Mouse (Mus musculus) frontal cortex, postnatal 36 days (tissue): ENCODE data around the gene Cyren.
A peak's percentile ranks its signal among the peaks of the same experiment; 100 is the strongest.

ENCODE experiments used
- DNase-seq, 2 experiments: peaks; one replicate each; pipeline ENCODE4 v3.0.0; 2022; ENCODE audit warnings: low spot score in 2 of 2

Gene Cyren

DNA sequence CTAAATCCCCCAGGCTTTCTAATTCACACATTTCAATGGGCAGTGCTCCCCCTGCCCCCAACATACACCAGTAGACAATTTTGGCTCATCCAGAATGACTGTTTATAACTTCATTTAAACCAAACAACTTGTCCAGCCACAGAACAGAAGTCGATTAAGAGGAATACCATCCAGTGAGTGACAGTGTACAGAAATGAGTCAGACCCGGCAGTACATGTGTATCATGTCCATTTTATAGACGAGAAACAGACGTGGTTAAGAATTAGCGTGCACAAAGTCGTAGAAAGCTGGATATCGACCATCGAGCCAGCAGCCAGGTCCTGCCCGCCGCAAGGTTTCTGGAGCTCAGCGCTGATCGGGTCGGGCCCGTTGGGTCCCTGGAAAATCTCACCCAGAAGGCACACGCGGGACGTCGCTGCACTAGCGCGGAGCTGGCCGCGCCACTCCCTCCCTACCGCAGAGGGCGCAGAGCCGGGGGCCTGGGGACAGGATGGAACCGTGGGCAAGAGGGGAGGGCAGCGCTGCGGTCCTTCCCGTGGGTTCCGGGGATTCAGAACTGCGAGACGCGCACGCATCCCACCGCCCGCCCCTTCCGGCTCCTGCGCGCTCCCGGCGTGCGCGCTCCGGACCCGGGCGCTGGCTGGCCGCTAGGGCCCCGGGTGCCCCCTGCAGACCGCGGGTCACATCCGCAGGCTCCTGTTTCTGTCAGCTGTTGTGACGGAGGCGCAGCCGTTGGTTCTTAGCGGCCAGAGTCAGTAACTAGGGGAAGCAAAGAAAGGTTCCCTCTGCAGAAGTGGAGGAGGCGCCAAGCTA, at the start of gene Cyren:
Gene Cyren, minus strand, starts transcription at position 552 of the 813 bp plus-strand sequence.
- peak; percentile 87 to 90 for DNase-seq

DNA sequence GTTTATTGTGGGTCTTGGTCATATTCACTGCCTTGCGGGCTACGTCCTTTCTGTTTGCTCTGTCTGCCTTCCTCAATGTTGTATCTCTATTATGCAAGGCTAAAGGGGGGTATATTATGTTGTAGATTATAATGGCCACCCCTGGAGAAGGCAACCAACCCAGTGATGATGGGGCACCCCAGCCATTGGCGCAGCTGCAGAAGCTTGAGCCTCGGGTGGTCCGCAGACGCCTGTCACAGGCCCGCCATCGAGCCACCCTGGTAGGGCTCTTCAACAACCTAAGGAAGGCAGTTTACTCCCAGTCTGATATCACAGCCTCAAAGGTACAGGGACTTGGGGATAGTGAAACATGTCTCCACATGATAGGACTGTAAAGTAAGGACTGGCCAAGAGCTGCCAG, 49.7 kb upstream of the Cyren start:
- no peak for DNase-seq

DNA sequence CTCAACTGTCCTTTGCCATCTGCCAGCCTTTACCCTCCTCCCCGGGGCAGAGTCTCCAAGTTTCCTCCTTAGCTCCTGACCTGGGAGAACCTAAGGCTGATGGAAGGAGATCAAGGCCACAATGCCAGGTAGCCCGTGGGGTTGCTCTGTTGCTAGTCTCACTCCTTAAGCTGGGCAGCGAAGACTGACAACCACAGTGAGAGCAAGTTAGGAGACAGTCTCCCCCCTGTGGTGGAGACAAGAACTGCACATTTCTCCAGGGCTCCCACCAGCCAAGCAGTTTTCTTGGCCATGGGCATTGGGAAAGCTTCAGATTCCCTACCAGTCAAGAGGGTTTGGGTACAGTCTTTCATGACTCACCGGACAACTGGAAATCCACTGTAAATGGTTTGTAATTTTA, 49.3 kb upstream of the Cyren start:
- peak; percentile 61 to 72 for DNase-seq

DNA sequence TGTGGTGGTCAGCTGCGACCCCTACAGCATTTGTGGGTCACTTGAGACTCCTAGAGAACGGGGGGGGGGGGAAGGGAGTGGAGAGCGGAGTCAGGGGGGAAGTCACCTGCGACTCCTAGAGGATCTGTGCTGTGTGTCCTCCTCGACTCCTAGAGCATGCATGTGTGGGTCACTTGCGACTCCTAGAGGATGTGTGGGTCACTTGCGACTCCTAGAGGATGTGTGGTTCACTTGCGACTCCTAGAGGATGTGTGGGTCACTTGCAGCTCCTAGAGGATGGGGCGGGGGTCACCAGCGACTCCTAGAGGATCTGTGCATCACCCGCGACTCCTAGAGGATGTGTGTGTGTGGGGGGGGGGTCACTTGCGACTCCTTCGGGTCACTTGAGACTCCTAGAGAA, 44.1 kb upstream of the Cyren start:
- DNase-seq, result no peak

DNA sequence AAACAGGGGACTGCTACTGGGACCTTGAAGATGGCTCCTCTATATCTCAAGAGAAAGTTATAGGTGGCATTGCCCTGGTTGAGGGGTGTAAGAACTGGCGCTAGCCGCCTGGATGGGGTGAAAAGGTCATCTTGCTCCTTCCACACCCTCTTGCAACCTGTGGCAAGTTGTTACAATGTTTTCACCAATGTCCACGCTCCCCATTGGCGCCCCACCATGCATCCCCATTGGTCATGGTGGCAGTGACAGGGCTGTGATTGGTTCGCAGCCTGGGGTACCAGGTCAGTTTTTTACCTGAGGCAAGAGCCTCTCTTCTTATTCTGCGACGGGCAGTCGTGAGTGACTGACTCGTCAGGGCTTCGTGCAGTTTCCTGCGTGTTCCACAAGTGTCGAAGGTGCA, 42.8 kb upstream of the Cyren start:
- DNase-seq, result no peak

DNA sequence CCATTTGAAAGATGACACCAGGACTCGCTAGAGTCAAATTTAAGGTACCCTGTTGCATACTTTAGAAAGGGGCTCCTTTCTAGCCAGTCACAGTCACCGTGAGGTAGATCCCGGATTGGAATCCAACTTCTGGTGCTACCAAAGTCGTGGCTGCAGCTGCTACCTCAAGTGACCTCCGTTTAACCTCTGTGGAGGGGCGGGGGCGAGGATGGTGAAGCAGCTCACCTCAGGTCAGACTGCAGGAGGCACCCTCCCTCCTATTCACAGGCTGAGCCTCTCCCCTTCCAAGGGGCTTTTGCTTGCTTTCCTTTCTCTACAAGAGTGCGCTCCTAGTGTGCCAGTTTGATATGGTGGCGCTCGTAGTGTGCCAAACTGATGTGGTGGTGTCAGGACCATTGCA, 42.1 kb upstream of the Cyren start, which contains the start of gene Stra8:
Gene Stra8, plus strand, starts transcription at position 208 of the 400 bp plus-strand sequence.
- no peak for DNase-seq

DNA sequence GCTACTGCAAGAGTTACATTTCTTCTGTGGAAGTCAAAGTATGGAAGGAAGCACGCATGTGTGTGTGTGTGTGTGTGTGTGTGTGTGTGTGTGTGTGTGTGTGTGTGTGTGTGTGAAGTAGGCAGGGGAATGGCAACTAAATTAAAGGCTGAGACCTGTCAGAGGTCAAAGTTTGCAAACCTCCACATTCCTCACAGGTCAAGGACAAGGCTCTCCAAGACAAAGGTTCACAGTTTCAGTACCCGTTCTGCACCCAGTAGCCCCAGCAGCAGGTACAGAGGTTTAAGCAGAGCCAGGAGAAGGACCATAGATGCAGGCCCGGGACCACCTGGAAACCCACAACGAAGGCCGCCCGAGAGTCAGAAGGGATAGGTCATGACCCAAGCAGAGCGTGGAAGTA, 41.3 kb upstream of the Cyren start:
- DNase-seq, result no peak

DNA sequence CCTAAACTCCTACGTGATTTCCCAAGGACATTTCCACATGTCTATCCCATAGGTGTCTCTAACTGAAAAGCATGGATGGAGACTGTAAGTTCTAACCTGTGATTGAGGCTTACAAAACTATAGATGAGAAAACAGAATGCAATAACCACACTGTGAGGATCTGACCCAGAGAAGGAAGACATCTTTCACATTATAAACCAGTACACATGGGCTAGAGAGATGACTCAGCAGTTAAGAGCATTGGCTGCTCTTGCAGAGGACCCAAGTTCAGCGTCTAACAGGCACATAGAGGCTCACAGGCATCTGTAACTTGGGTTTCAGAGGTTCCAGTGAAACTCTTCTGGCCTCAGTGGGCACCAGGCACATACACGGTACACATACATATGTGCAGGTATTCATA, 36.6 kb upstream of the Cyren start:
- no peak for DNase-seq

DNA sequence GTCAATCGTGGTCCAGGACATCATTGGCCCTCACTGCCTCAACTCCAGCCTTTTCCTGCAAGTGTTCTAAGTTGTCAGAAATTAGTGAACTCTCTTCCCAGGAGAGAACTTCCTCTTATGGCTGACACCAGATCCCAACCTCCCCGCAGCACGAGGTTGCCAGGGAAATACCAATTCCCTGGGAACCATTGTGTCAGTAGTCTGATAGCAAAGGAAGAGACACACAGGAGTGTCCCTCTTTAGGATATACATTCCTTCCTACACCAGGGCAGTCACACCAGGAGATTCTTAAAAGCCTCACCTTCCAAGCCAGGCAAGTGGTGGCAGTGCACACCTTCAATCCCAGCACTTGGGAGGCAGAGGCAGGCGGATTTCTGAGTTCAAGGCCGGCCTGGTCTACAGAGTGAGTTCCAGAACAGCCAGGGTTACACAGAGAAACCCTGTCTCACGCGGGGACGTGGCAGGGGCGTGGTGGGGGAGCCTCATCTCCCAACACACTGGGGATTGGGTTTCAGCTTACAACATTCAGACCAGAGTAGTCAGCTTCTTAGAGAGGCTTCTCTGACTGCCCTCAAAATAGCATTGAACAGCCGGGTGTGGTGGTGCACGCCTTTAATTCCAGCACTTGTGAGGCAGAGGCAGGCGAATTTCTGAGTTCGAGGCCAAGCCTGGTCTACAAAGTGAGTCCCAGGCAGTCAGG, 35.6 kb upstream of the Cyren start:
- DNase-seq, result no peak

DNA sequence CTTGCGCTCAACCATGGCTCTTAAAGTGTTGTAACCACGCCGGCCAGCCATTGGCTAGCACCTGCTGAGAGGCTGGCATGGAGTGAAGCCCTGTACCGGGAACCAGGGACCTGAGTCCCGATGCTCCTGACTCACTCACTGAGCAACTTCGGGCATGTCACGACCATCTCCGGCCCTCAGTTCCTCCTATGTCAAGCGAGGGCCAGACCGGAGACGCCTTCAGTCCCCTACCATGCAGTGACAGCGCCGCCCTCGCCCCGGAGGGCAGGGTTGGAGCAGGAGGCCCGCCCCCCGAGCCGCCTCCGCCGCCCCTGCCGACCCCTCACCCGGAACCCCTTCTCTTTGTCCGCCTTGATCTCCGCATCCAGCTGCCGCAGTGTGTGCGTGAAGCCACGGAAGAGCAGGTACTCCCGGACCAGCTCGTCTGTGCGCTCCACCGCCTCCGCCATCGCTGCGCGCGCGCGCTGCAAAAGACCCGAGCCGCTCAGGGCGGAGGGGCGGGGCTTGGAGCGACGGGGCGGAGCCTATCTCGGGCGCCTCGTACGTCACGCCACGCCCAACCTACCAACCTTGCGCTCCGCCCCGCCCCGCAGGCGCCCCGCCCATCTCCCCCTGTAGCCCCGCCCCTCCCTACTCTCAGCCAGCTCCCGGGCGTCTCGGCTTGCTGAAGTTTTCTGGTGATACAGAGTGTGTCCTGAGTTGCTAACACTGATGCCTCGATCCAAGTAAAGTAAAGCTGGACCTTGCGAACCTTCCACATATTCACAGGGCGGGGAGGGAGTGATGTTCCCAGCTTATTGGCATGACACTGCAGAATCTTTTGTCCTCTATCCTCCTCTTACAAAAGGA, 32.7 kb upstream of the Cyren start, which contains the start of gene Wdr91:
Gene Wdr91, minus strand, starts transcription at position 506 of the 849 bp plus-strand sequence.
- peak; percentile 90 to 92 for DNase-seq

DNA sequence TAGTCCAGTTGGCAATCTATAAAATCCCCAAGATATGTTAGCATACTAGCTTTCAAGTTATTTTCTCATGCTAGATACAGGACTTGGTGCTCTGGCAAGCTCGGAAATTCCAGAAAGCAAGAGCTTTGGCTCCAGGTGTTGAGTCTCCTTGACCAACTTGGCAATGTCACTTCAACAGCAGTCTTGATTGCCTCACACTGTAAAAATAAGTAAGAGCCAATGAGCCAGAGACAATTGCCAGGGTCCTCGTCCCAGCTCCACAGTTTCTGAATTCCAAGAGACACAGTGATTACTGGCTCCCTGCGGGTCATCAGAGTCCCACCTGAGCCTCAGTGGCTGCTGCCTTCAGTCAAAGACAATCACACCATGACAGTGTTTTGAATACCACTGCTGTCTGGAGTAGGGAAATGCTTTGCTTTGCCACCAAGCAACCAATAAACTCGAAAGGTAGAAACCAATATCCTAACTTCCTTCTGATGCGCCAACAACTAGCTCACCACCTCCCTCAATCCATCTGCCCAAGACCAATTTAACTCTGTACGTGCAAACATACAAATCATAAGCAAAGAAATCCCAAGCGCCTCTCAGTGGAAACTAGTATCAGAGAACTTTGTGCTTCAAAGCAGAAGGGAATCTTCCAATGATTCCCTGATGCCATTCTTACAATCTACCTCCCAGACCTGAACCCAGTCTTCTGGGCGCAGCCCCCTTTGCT, 31.9 kb upstream of the Cyren start:
- DNase-seq, result no peak

DNA sequence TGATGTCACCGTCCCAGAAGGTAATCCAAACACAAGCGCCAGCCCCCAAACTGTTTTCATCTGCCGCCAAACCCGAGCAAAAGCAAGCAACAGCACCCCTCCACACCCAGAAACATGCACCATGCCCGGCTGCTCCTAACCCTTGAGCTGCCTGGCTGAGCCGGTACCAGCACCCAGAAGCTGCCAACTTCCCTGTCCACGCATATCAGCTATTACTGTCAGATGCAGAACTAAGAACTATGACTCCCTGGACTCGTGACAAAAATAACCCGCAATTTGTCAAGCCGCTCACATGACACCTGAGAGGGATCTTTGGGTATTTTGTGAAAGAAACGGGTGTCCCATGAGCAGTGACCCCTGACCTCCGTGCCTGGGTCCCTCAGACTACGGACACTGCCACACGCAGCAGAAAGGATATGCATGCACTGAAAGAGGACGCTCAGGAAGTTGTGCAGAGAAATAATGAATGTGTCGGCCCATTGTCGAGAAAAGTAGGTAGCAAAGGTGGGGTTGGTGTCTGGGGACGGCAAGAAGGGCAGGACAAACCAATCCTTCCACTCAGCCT, 29.9 kb upstream of the Cyren start:
- DNase-seq, result no peak

DNA sequence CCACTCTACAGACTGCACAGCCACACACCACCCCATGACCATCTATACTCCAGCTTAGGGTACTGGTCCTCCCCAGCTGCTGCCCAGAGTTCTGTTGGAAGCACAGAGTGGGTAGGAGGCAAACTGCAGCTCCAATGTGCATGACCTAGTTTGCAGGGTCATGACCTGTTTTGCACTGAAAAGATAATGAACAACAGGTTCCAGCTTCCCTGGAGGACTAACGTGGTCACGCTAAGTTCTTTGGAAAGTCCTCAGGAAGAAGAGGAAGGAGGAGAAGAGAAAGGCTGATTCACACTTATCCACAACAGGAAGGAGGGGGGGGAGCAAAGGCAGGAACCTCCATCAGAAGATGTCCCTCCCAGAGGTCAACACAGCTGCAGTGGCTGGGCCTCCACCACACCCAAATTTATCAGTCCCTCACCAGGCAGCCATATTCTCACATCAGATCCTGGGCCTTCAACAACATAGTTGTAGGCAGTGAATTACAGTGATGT, 29.3 kb upstream of the Cyren start:
- DNase-seq, result no peak

DNA sequence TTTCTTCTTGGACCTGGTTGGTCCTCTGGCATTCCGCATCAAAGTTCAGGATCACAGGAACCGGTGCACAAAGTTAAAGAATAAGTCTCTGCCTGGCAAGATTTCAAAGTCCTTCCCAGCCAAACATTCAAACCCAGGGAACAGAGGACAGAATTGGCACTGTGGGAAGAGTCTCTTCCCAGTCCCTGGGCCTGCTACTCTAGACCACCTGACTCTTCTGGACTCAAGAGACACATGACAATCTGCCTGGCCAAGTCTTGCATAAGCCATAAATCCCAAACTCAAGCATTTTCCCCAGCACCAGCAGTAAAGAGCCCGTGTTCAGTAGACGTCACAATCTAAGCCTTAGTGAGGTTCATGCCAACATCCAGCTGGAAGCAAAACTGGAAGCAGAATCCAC, 28.8 kb upstream of the Cyren start:
- DNase-seq, result peak in 1 of 2 experiments; percentile 17

DNA sequence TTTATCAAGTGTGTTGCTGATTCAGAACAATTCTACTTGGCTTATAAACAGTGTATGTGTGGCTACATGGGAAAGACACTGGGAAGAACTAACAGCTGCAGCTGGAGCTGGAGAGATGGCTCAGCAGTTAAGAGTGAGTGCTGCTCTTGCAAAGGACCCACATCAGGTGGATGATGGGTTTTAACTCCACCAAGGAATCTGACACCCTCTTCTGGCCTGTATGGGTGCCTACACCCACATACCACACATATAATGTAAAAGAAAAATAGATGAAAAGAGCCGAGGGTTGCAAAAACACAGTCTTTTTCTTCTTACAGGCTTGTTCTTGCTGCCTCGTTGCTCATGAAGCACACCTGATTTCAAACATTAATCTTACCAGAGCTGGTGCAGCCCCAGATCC, 28.3 kb upstream of the Cyren start:
- DNase-seq, result no peak

DNA sequence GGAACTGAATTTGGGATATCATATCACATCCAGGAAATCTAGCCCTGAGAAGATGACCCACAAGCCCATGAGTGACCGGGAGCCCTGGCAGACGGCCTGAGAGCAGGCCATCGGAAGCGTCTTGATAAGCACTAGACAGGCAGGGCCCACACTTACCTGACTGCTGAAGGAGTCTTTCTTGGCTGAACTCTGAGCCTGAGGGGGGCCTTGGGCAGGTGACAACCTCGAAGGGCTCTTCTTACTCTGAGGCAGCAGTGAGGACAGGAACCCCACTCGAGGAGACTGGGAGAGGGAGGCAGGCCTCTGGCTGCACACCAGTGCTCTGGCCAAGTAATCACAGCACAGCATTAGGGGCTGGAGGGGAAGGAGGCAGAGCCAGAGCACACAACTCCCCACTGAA, 26.5 kb upstream of the Cyren start:
- no peak for DNase-seq

DNA sequence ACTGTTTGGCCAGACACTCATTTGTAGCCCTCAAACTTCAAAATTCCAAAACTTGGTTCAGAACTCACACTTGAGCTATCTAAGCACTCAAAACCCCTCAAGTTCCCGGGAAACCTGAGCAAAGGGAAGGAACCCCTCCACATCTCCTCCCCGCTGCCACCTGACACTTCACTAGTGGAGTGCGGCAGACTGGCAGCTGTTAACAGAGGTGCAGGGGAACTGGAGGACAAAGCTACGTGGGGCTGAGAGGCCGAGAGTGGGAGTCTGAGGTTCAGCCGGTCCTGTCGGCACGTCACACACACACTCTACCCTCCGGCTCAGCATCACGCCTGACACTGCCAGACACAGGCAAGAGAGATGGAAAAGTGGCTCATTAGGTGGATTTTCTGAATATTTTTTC, 26.0 kb upstream of the Cyren start:
- DNase-seq, result no peak

DNA sequence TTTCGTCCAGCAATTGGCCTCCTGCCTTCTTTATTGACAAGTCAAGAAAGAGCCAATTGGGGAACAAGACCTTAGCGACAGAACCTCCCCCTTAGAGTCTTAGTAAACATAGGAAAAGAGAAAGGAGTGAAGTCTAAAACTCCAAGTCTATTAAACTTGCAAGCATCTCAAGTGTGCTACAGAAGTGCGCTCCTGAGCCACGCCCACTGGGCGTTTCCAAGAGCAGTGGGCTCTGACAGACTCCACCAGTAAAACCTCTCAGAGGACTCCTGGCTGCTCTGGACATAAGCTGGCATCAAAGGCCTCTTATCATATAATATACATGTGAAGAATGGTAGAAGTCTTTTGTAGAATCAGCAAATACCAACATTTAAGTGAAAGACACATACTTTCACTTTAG, 25.6 kb upstream of the Cyren start:
- no peak for DNase-seq

DNA sequence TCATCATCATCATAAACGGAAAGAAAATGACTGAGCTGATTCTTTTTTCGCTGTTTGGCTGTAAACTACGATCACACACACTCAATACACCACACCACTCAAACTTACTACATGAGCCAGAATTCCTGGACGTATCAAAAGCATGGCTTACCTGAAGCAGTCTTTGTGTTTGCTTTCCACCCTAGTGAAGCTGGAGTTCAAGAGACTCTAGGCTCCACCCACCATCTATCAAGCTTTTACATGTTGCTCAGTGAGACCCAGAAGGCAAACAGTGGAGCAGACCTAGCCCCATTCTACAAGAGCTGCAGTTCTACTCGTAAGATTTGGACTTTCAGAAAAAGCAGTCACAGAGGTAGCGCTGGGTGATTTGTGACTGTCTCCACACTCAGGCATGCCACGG, 24.7 kb upstream of the Cyren start:
- DNase-seq, result no peak

DNA sequence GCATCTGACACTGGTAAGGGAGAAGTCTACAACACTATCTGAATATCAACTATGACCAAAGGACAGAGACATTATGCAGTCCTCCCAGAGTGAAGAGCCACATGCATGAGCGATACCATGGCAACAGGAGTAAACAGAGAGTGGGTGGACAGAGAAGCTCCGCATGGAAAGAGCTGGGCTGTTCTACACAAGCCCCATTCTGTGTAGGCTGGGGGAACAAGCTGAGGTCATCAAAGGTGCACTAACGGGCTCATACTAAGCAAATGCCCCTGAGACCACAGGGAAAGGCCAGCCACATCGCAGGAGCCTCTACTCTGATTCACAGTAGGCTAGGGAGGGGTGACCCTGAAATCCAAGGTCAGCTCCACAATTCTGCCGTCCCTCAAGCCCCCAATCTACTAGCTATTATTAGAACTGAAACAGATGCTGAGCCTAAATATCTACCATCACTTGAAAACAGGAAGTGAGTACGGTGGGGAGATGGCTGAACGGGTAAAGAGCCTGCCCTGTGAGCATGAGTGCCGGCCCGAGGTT, 24.1 kb upstream of the Cyren start:
- no peak for DNase-seq

DNA sequence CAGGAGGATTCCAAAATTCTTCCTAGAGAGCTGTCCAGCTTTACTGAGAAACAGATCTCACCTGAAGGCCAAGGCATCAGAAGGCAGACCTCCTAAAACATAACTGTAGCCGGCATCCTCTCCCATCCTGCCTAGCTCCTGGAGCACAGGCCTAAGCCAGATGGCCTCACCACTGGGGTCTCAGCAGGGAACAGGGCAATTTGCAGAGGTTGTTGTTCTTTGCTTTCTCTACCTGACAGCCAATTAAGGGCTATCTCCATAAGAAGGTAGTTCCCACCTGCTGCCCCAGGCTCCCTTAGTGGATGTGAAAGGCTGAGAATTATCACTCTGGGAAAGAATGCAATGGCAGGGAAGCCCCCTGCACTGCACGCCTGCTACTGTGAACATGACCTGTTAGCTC, 23.1 kb upstream of the Cyren start:
- no peak for DNase-seq
